Mouse (Mus musculus): ENCODE measurements around the gene Vmn2r54.
"Not testable (repeated sequence)": the region's sequence is repeated elsewhere in the genome, so short reads cannot be mapped to it uniquely, and the experiment has no call there.

Gene Vmn2r54

DNA sequence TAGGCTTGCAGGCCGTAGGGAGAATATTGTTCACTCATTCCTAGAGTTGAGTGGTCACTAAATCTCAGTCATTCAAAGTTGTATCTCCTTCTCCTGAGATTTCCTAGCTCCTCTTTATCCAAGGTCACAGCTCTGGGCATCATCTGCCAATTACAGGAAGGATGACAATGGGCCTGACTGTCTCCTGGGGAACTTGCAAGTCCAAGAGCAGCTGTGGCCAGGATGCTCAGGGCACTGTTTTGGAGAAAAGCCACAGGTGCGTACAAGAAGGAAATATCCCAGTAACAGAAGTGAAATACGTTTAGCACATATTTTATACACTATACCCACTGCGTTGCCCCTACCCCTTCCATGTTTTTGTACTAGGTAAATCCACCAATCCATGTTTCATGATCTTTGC lies at the start of gene Vmn2r54:
Gene Vmn2r54, minus strand, starts transcription at position 101 of the 400 bp plus-strand sequence.
- DNase-seq (ENCODE audit: low read depth, low spot score), result not testable (repeated sequence)

DNA sequence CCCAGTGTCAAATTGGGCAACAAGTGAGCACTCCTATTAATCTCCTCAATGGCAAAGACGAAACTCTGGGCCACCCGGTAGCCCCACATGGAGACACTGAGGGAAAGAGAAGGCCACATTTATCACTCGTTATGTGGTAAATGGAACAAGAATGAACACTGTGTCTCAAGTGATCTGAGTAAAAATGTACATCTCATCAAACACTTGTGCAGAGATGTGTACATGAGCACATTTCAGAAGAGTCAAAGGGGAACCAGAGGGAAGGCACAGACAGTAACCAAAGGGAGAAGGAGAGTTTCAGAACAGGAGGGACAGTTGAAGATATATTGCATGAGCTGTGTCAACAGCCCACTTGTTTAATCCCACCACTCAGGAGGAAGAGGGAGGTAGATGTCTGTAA lies 44.8 kb upstream of the Vmn2r54 start, which contains the start of gene Vmn2r55:
Gene Vmn2r55, minus strand, starts transcription at position 101 of the 400 bp plus-strand sequence.
- DNase-seq (ENCODE audit: low read depth, low spot score), result not testable (repeated sequence)

DNA sequence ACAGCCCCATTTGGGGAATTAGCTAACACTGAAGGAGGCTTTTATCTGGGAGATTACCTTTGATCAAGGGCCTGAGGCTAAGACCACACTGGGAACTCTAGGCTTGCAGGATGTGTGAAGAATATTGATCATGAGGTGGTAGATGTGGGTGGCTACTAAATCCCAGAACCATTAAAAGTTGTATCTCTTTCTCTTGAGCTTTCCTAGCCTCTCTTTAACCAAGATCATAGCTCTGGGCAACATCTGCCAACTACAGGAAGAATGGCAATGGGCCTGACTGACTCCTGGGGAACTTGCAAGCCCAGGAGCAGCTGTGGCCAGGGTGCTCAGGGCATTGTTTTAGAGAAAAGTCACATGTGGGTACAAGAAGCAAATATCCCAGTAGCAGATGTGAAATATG lies 31.4 kb downstream of the Vmn2r54 start, which contains the start of gene Vmn2r53:
Gene Vmn2r53, minus strand, starts transcription at position 101 of the 400 bp plus-strand sequence.
- no peak for DNase-seq (ENCODE audit: low read depth, low spot score)

Measured in retina, adult 2 months (tissue).